Mouse (Mus musculus): ENCODE measurements around the gene Gnaq. TPM values are rescaled to one million over a fixed set of nuclear protein-coding genes. Genes with fewer than 3 reads are reported as not detected.

Gnaq gene
- polyA plus RNA-seq, 1 experiment from 2014 or later, result 18.1 TPM

DNA sequence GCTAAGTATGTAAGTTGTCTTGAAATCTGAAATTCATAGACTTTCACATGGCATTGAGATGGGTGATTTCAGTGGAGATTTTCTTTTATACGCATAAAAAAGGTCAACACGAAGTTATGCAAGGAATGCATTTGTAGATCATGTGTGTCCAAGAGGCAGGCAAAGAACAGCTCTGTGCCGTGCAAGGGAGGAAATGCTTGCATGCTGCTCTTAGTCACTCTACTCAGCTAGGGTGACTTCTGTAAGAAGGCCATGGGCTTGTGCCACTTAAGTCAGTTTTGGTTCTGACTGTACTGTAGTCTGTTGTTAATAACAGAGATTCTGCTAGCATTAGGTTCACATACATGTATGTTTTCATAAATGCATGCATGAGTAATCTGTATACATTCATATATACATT, 38.1 kb downstream of the Gnaq start:
- H3K27ac ChIP-seq (ENCODE audit: poor library complexity, severe bottlenecking), result no peak overlapping the region
- H3K36me3 ChIP-seq, result no peaks in the 10 kb centered on the region
- H3K9ac ChIP-seq, result no peak overlapping the region
- no peaks in the 10 kb centered on the region for H3K27me3 ChIP-seq (replicated peaks)
- no peaks in the 10 kb centered on the region for H3K9me3 ChIP-seq (replicated peaks)
- H3K4me2 ChIP-seq, result no peak overlapping the region
- 44% methylated on average over 3 of the region's 3 CpGs for WGBS
- no peak for ATAC-seq (ENCODE audit: insufficient number of reproducible peaks, low FRiP score)
- H3K4me1 ChIP-seq (replicated peaks), result peaks cover 66% of the 10 kb centered on the region
- H3K4me3 ChIP-seq, result no peak overlapping the region

DNA sequence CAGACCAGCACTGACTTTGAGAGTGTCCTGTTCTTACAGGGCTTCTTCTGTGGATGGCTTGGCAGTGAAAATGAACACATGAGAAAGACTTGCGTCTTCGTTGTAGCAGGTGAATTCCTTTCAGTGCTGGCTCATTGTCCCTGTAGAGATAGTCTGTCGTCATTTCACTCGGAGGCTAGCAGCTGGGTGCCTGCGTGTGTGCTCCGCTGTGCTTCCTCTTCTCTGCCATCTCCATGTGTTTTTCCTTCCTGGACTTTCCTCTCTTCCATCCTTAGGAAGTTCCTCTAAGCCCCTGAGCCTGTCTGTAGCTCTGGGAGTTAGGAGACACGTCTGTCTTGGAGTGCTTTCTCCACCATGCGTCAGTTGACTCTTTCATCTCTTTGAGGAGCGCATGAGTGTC, 41.1 kb downstream of the Gnaq start:
- 32% methylated on average over 9 of the region's 9 CpGs for WGBS
- no peaks in the 10 kb centered on the region for H3K27me3 ChIP-seq (replicated peaks)
- no peak overlapping the region; the same call in 1 of the 2 replicates for H3K4me3 ChIP-seq
- H3K4me2 ChIP-seq, result peak overlapping the region; percentile 52
- ATAC-seq (ENCODE audit: insufficient number of reproducible peaks, low FRiP score), result 0 out of 2 replicates have a peak, but pooled peaks have one; percentile 37
- H3K27ac ChIP-seq (ENCODE audit: poor library complexity, severe bottlenecking), result peak overlapping the region; percentile 64; the same call in 1 of the 2 replicates
- peaks cover 75% of the 10 kb centered on the region for H3K4me1 ChIP-seq (replicated peaks)
- no peaks in the 10 kb centered on the region for H3K36me3 ChIP-seq
- H3K9me3 ChIP-seq (replicated peaks), result no peaks in the 10 kb centered on the region
- H3K9ac ChIP-seq, result peak overlapping the region; percentile 43; the same call in 1 of the 2 replicates

DNA sequence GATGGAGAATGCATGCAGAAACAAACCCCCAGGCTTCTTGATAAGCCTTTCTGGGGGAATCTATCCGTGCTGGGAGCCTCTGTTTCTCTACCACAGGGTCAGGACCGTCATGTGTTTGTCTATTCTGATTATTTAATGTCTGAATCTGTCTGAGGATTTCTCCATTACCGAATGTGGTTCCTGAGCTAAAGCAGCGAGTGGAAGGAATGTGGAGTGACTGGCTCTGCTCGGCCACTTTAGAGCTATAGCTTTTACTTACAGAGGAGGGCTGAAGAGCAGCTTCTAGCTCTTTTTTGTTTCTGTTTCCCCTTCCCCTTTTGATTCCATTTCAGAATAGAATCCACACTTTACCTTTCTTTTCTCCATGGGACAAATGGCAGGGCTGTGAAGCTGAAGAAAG, 43.8 kb downstream of the Gnaq start:
- Histone ChIP-seq H3K4me1 (replicated peaks) (peaks cover 72% of the 10 kb centered on the region), H3K27me3 (replicated peaks) (no peaks in the 10 kb centered on the region), H3K4me2 (peak overlapping the region; percentile 40; the same call in 1 of the 2 replicates), H3K9ac (no peak overlapping the region), H3K27ac (ENCODE audit: poor library complexity, severe bottlenecking) (peak overlapping the region; percentile 70), H3K9me3 (replicated peaks) (no peaks in the 10 kb centered on the region), H3K4me3 (no peak overlapping the region), H3K36me3 (no peaks in the 10 kb centered on the region)
- no peak for ATAC-seq (ENCODE audit: insufficient number of reproducible peaks, low FRiP score)
- 8% methylated on average over 5 of the region's 5 CpGs for WGBS

DNA sequence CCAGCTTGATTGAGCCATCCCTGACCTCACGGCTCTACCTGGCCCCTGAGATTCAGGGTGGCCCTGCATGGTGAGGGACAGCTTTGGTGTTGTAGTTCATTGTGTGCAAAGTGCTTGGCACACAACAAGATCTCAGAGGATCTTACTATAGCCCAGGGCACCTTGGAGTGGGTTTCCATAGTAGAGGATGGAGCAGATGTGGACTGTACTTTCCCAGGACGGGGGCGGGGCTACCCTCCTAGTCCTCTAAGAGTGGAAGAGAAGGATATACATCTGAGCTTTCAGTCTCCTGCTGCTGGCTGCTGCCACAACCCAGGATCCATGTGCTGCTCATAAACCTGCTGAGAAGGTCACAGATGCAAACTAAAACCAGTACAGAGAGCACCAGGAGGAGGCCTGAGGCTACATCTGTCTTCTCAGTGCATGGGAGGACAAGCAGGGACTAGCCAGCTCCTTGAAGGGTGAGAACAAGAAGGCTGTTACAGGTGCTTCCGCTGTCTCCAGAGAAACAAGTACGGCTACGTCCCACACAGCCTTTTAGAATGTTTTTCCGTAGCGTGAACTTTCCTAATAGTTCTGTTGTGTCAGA, 44.6 kb downstream of the Gnaq start:
- H3K4me1 ChIP-seq (replicated peaks), result peaks cover 80% of the 10 kb centered on the region
- H3K27me3 ChIP-seq (replicated peaks), result no peaks in the 10 kb centered on the region
- H3K36me3 ChIP-seq, result no peaks in the 10 kb centered on the region
- no peak overlapping the region for H3K4me2 ChIP-seq
- no peak overlapping the region for H3K4me3 ChIP-seq
- no peaks in the 10 kb centered on the region for H3K9me3 ChIP-seq (replicated peaks)
- no peak; the same call in 1 of the 2 replicates for ATAC-seq (ENCODE audit: insufficient number of reproducible peaks, low FRiP score)
- WGBS, result 85% methylated on average over 8 of the region's 8 CpGs
- H3K9ac ChIP-seq, result no peak overlapping the region
- peak overlapping the region; percentile 70 for H3K27ac ChIP-seq (ENCODE audit: poor library complexity, severe bottlenecking)

DNA sequence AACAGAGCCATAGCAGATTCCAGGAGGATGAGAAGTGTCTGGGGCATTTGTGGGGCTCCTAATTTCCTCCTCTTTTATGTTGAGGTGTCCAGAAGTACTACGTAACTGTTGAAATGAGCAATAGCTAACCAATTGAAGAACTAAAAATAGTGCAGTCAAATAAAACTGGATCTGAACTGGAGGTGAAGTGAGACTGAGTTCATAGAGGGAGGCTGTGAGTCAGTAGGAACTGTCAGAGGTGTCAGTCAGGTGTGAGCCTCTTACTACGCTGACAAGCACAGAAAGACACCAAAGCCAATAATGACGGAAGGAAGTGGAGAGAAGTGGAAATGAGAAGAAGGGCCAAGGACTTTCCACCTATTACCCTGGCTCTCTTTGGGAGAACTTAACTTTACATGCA, 48.6 kb downstream of the Gnaq start:
- Histone ChIP-seq H3K27me3 (replicated peaks) (no peaks in the 10 kb centered on the region), H3K9ac (no peak overlapping the region), H3K9me3 (replicated peaks) (no peaks in the 10 kb centered on the region), H3K4me1 (replicated peaks) (peaks cover 59% of the 10 kb centered on the region), H3K4me2 (no peak overlapping the region), H3K36me3 (no peaks in the 10 kb centered on the region), H3K27ac (ENCODE audit: poor library complexity, severe bottlenecking) (peak overlapping the region; percentile 20), H3K4me3 (no peak overlapping the region)
- no peak for ATAC-seq (ENCODE audit: insufficient number of reproducible peaks, low FRiP score)
- 43% methylated on average over 3 of the region's 3 CpGs for WGBS

DNA sequence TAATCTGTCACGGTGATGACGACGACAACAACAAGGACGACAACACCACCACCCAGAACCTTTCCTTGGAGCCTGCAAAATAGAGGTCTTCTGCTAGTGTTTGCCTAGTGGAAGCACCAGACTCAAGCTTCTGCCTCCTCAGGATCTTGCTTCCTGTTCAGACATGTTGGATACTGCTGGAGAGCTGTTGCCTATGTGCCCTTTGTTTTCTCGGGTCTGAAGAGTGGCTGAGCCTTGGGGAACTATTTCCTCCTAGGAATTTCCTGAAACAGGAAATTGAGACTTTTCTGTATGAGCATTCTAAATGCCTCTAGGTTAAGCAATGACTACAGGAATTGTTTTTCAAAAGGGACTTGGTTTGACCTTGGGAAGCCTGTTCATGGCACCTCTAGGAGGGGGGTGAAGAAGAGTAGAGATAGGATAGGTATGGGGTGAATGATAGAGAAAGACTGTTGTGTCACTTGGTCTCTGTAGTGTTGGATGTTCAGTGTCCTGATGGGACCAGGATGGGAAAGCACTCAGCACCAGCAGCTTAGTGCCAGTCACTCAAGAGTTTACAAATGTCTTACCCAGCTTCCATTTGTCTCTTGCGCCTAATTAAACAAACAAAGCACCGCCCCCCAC, 49.3 kb downstream of the Gnaq start:
- H3K27me3 ChIP-seq (replicated peaks), result no peaks in the 10 kb centered on the region
- ATAC-seq (ENCODE audit: insufficient number of reproducible peaks, low FRiP score), result no peak
- no peak overlapping the region for H3K4me3 ChIP-seq
- H3K4me2 ChIP-seq, result no peak overlapping the region
- no peak overlapping the region for H3K9ac ChIP-seq
- peaks cover 52% of the 10 kb centered on the region for H3K4me1 ChIP-seq (replicated peaks)
- H3K9me3 ChIP-seq (replicated peaks), result no peaks in the 10 kb centered on the region
- 71% methylated on average over 7 of the region's 7 CpGs for WGBS
- H3K36me3 ChIP-seq, result no peaks in the 10 kb centered on the region
- H3K27ac ChIP-seq (ENCODE audit: poor library complexity, severe bottlenecking), result peak overlapping the region; percentile 20; the same call in 1 of the 2 replicates

DNA sequence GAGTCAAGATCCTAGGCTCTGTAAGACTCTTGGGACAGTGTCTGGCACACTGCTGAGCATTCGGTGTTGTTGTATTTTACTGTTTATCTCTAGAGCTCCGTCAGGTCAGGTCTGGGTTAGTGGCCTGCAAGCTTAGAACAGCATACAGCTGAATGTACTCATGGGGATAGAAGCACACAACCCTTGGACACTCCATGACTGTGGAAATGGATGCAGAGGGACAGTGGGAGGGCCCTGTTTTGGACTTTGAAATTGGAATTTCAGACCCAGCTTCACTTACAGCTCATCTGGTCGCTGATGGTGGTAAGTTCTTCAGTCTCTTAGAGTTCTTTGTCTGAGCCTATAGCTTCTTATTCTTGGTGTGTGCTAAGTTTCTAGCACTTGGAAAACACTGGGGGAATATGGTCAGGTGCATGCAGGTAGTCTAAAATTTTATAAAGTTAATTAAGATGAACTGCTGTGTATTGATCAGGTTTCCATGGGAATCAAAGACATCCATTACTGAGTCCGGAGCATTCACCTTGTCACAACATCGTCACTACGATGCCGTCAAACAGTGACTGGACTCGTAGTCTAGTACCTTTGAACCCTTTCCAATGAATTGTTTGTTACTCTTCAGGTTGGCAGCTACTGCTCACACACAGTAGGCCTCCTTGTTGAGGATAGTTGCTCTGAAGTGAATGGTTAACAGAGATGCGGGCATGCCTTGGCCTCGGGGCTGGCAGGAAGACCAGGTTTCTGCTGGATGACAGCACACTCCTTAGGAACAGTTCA, 51.1 kb downstream of the Gnaq start:
- no peak overlapping the region for H3K4me2 ChIP-seq
- no peak overlapping the region for H3K27ac ChIP-seq (ENCODE audit: poor library complexity, severe bottlenecking)
- no peaks in the 10 kb centered on the region for H3K9me3 ChIP-seq (replicated peaks)
- H3K4me3 ChIP-seq, result no peak overlapping the region
- no peaks in the 10 kb centered on the region for H3K27me3 ChIP-seq (replicated peaks)
- no peak for ATAC-seq (ENCODE audit: insufficient number of reproducible peaks, low FRiP score)
- WGBS, result 78% methylated on average over 10 of the region's 10 CpGs
- no peaks in the 10 kb centered on the region for H3K36me3 ChIP-seq
- H3K9ac ChIP-seq, result no peak overlapping the region
- peaks cover 49% of the 10 kb centered on the region for H3K4me1 ChIP-seq (replicated peaks)

DNA sequence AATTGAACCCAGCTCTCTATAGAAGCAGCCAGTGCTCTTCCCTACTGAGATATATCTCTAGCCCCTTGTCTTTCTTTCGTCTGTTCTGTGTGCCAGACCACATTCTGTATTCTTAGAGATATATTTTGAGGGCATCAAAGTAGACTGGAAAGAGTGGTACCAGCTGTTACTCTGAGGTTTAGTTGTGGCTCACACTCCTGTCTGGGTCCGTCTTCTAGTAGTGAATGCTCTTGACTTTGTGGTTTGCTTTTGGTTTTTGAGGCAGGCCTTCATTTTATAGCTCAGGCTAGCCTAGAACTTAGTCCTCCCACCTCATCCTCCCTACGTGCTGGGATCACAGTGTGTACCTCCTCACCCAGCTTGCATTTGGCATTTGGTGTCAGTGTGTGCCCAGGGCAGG, 54.4 kb downstream of the Gnaq start:
- no peak overlapping the region for H3K27ac ChIP-seq (ENCODE audit: poor library complexity, severe bottlenecking)

DNA sequence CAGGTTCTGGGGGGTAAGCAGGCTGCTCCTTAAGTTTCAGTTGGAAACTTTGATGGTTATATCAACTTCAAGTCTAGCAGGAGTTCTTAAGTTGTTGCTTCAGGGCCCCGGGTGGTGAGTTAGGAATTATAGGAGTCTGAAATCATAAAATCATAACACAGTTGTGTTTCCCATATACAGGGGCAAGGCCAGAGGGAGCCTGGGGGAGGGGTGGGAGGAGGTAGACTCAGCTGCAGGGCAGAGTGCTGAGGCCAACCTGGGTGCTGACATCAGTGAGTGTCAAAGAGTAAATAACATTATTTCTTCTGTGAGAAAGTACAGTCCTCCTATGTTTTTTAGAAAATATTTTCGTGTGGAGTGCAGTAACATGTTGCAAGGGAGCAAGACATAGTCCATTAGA, 55.3 kb downstream of the Gnaq start:
- no peaks in the 10 kb centered on the region for H3K27me3 ChIP-seq (replicated peaks)
- no peaks in the 10 kb centered on the region for H3K9me3 ChIP-seq (replicated peaks)
- H3K4me1 ChIP-seq (replicated peaks), result peaks cover 27% of the 10 kb centered on the region
- no peak overlapping the region for H3K9ac ChIP-seq
- ATAC-seq (ENCODE audit: insufficient number of reproducible peaks, low FRiP score), result no peak
- 73% methylated on average over 2 of the region's 2 CpGs for WGBS
- H3K36me3 ChIP-seq, result no peaks in the 10 kb centered on the region
- no peak overlapping the region for H3K4me2 ChIP-seq
- H3K4me3 ChIP-seq, result no peak overlapping the region
- H3K27ac ChIP-seq (ENCODE audit: poor library complexity, severe bottlenecking), result no peak overlapping the region

More for the DNA sequence above, 54.4 kb downstream of the Gnaq start:
- Histone ChIP-seq H3K4me3 (no peak overlapping the region), H3K9ac (no peak overlapping the region), H3K27me3 (replicated peaks) (no peaks in the 10 kb centered on the region), H3K9me3 (replicated peaks) (no peaks in the 10 kb centered on the region), H3K4me2 (no peak overlapping the region), H3K36me3 (no peaks in the 10 kb centered on the region), H3K4me1 (replicated peaks) (peaks cover 33% of the 10 kb centered on the region)
- 83% methylated on average over 3 of the region's 3 CpGs for WGBS
- no peak for ATAC-seq (ENCODE audit: insufficient number of reproducible peaks, low FRiP score)

DNA sequence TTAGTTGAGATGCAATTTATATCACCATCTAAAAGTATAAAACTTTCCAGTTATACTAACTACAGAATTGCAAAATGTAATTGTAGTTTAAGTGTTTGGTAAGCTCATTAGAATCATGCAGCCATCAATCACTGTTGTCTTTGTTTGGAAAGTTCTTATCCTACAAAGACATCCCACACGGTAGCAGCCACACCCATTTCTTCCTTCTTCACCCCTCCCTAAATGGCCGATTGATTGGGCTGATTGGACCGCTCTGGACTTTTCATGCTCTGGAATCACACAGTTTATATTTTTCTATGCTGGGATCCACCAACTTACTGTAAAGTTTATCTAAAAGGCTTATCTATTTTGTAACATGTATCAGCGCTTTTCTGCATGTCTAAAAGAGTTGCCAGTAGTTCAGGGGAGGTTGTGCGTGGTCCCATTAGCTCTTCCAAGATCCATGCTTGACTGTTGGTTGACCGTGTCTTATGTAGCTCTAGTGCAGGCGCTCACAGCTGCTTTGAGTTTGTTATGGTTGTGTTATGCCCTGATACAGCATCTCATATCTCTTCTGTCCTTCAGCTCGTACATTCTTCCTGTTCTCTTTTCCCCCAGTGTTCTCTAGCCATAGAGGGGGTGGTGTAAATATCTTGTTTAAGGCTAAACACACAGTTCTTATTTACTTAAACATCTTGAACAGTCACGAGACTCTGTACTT, 56.6 kb downstream of the Gnaq start:
- Histone ChIP-seq H3K4me3 (no peak overlapping the region), H3K4me2 (no peak overlapping the region), H3K36me3 (no peaks in the 10 kb centered on the region), H3K27me3 (replicated peaks) (no peaks in the 10 kb centered on the region), H3K9me3 (replicated peaks) (no peaks in the 10 kb centered on the region), H3K9ac (no peak overlapping the region), H3K4me1 (replicated peaks) (peaks cover 19% of the 10 kb centered on the region), H3K27ac (ENCODE audit: poor library complexity, severe bottlenecking) (no peak overlapping the region)
- no peak for ATAC-seq (ENCODE audit: insufficient number of reproducible peaks, low FRiP score)
- WGBS, result 58% methylated on average over 9 of the region's 9 CpGs

DNA sequence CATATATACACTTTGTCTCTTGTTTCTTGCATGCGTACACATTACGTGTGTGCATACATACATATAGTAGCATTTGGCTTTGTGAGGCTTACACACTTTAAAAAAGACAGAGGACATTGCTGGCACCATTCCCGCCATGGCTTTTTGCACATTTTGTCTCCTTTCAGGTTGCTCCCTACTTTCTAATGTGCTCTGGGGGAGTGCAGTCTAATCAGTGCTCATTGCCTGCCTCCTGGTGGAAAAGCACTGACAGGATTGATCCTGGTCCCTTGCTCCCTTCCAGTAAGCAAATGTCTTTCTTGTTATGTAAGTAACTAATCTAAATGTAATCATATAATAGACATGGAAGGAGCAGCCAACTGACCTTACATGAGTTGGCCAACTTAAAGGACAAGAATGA, 65.5 kb downstream of the Gnaq start:
- H3K4me2 ChIP-seq, result no peak overlapping the region
- peaks cover 24% of the 10 kb centered on the region for H3K4me1 ChIP-seq (replicated peaks)
- H3K9me3 ChIP-seq (replicated peaks), result no peaks in the 10 kb centered on the region
- no peak for ATAC-seq (ENCODE audit: insufficient number of reproducible peaks, low FRiP score)
- H3K27ac ChIP-seq (ENCODE audit: poor library complexity, severe bottlenecking), result no peak overlapping the region
- 84% methylated on average over 3 of the region's 3 CpGs for WGBS
- no peak overlapping the region for H3K4me3 ChIP-seq
- no peaks in the 10 kb centered on the region for H3K27me3 ChIP-seq (replicated peaks)
- H3K36me3 ChIP-seq, result no peaks in the 10 kb centered on the region
- H3K9ac ChIP-seq, result no peak overlapping the region
